In the genomic region with DNA sequence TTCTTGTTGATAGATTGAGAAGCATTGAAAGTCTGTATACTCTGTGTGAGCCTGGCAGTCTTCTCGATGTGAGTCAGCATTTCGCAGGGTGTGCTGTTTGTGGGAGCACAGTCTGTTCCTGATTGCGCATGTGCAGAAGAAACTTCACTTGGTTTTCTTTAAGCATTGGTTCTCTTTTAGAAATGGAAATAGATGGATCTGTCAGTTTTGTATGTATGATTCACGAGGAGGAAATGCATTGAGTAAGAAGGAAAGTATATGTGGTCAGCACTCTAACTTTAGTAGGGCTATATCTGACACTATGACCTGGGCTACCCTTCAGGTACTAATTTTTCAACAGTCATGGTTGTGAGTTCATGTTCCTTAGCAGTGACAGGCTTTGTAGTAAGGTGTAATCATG, we compare ENCODE assay signal across 12 mouse cellular contexts. TPM values are rescaled to one million over a fixed set of nuclear protein-coding genes. Genes with fewer than 3 reads are reported as not detected.
A peak's percentile ranks its signal among the peaks of the same experiment; 100 is the strongest.
DNase-seq lines count a peak whose midpoint lies in the region; ATAC-seq and TF ChIP-seq lines count a peak whose summit lies in the region.
"Had no signal": no experiment of that assay in that cellular context is flagged by ENCODE, and none has a peak within 500 bp of the region (broad histone marks: within the 10 kb centered on the region; RNA-seq: fewer than 3 reads in every experiment).

No protein-coding gene starts in this region.

- H3K4me2 ChIP-seq in myocyte (ENCODE audit: low read depth) = peak overlapping the region; percentile 15
- no peak overlapping the region for H3K4me2 ChIP-seq in forebrain, postnatal 0 days (ENCODE audit: low read depth)
- H3K4me2 ChIP-seq: heart, embryonic 11.5 days; hindbrain, embryonic 15.5 days; limb, embryonic 15.5 days had no signal

- H3K9me3 ChIP-seq in forebrain, postnatal 0 days (ENCODE audit: low read length) = no peaks in the 10 kb centered on the region
- H3K9me3 ChIP-seq: hindbrain, embryonic 15.5 days; limb, embryonic 15.5 days had no signal

- no peak overlapping the region for H3K9ac ChIP-seq in forebrain, postnatal 0 days
- H3K9ac ChIP-seq: hindbrain, embryonic 15.5 days; limb, embryonic 15.5 days had no signal

- peak; percentile 55 for DNase-seq in gastrocnemius, adult 18-20 months (ENCODE audit: low spot score)
- DNase-seq in gastrocnemius, postnatal 10 days = no peak
- peak; percentile 11 for DNase-seq in lung, postnatal 25 days (ENCODE audit: low spot score)
- DNase-seq in lung, postnatal 14 days = no peak
- DNase-seq in forebrain, postnatal 0 days = no peak
- no peak for DNase-seq in cerebellum, adult 9-11 months
- DNase-seq: kidney, postnatal 10 days had no signal

- H3K27ac ChIP-seq in forebrain, postnatal 0 days (ENCODE audit: low read depth, low read length) = no peak overlapping the region
- H3K27ac ChIP-seq: hindbrain, embryonic 15.5 days; limb, embryonic 15.5 days had no signal

- 93% methylated on average over 4 of the region's 4 CpGs for WGBS in forebrain, postnatal 0 days

- H3ac ChIP-seq in myocyte (ENCODE audit: control insufficient read depth, insufficient read length) = no peak overlapping the region

- H3K79me2 ChIP-seq in myocyte (ENCODE audit: control insufficient read depth, insufficient read depth) = peaks cover 8% of the 10 kb centered on the region

- H3K4me1 ChIP-seq in forebrain, postnatal 0 days (ENCODE audit: insufficient read depth) = no peaks in the 10 kb centered on the region
- H3K4me1 ChIP-seq: hindbrain, embryonic 15.5 days; limb, embryonic 15.5 days had no signal

- no peak for TF ChIP-seq POLR2A in myocyte (IDR thresholded peaks at IDR 0.05; ENCODE audit: insufficient read length, low read depth)

- H3K27me3 ChIP-seq in myocyte (ENCODE audit: control insufficient read depth, insufficient read depth, insufficient read length) = no peaks in the 10 kb centered on the region
- no peaks in the 10 kb centered on the region for H3K27me3 ChIP-seq in forebrain, postnatal 0 days (ENCODE audit: insufficient read depth, low read length)
- H3K27me3 ChIP-seq: hindbrain, embryonic 15.5 days; limb, embryonic 15.5 days had no signal

- H3K36me3 ChIP-seq in myocyte (ENCODE audit: control insufficient read depth, insufficient read depth) = peaks cover 8% of the 10 kb centered on the region
- no peaks in the 10 kb centered on the region for H3K36me3 ChIP-seq in forebrain, postnatal 0 days (ENCODE audit: insufficient read depth)
- H3K36me3 ChIP-seq: hindbrain, embryonic 15.5 days had no signal

- peak; percentile 93 for ATAC-seq in erythroblast, adult 5-6 weeks (replicated peaks; ENCODE audit: low FRiP score, poor library complexity, severe bottlenecking)
- ATAC-seq in forebrain, postnatal 0 days = no peak

- H3K4me3 ChIP-seq in myocyte = no peak overlapping the region
- H3K4me3 ChIP-seq in forebrain, postnatal 0 days (ENCODE audit: low read depth, low read length) = no peak overlapping the region
- H3K4me3 ChIP-seq: hindbrain, embryonic 15.5 days; limb, embryonic 15.5 days had no signal

- TF ChIP-seq CTCF in forebrain, postnatal 0 days (IDR thresholded peaks at IDR 0.05; ENCODE audit: low read depth) = no peak

TF ChIP-seq in myocyte, 11 proteins besides CTCF, POLR2A, EP300 and RAD21:
- TF ChIP-seq MYOD1 (IDR thresholded peaks at IDR 0.05; ENCODE audit: control insufficient read depth in 1 of 3, insufficient read length in 2 of 3, low read depth in 2 of 3) (no peak), POLR2AphosphoS2 (IDR thresholded peaks at IDR 0.05; ENCODE audit: insufficient read length, low read depth) (no peak), TCF12 (IDR thresholded peaks at IDR 0.05; ENCODE audit: insufficient read depth, poor library complexity, severe bottlenecking) (no peak), E2F4 (IDR thresholded peaks at IDR 0.05; ENCODE audit: insufficient read depth) (no peak), SRF (IDR thresholded peaks at IDR 0.05; ENCODE audit: control insufficient read depth, insufficient read length, low read depth) (no peak), REST (IDR thresholded peaks at IDR 0.05; ENCODE audit: insufficient read depth, insufficient read length) (no peak), MYOG (IDR thresholded peaks at IDR 0.05; ENCODE audit: control insufficient read depth in 1 of 3, insufficient read depth in 1 of 3, insufficient read length in 2 of 3, low read depth in 2 of 3) (no peak), CEBPB (IDR thresholded peaks at IDR 0.05; ENCODE audit: insufficient read depth, poor library complexity, severe bottlenecking) (no peak), MAX (IDR thresholded peaks at IDR 0.05; ENCODE audit: low read depth) (no peak), TCF3 (IDR thresholded peaks at IDR 0.05; ENCODE audit: insufficient read length, low read depth) (no peak), USF1 (IDR thresholded peaks at IDR 0.05; ENCODE audit: low read depth) (no peak)

RNA-seq across cellular contexts. Expression of a gene that starts 32.2 kb away (rescaled TPM):
- 100 to 1,000 TPM in 1 of 2 experiments, 10 to 100 TPM in 1; 55.7 to 103 TPM for total RNA-seq in gastrocnemius, adult 18-20 months (2021)
- 10 to 100 TPM; 49.0 to 58.9 TPM for total RNA-seq in gastrocnemius, postnatal 10 days (2021)
- total RNA-seq in erythroblast, adult 5-6 weeks (2015; ENCODE audit: low replicate concordance) = 33.4 and 41.6 TPM in 2 replicates
- 32.6 and 38.3 TPM in 2 replicates for total RNA-seq in erythroblast, adult 5-6 weeks (2017; ENCODE audit: low replicate concordance)
- 10.1 TPM for polyA plus RNA-seq in myocyte (2012; fragmentation: generic; extraction: Trizol)
- total RNA-seq in forebrain, postnatal 0 days (2014; rRNA removed) = 43.7 and 52.6 TPM in 2 replicates
- polyA plus RNA-seq in forebrain, postnatal 0 days (2015; fragmentation: Nextera tagmentation; extraction: Ambion mirVana) = 58.2 and 63.6 TPM in 2 replicates

RNA-seq across cellular contexts. Expression of a gene that starts 32.3 kb away (rescaled TPM):
- 10 to 100 TPM; 21.0 to 22.4 TPM for total RNA-seq in gastrocnemius, adult 18-20 months (2021)
- 10 to 100 TPM; 18.4 to 19.9 TPM for total RNA-seq in gastrocnemius, postnatal 10 days (2021)
- 11.3 and 15.9 TPM in 2 replicates for total RNA-seq in erythroblast, adult 5-6 weeks (2015; ENCODE audit: low replicate concordance)
- total RNA-seq in erythroblast, adult 5-6 weeks (2017; ENCODE audit: low replicate concordance) = 12.8 and 13.7 TPM in 2 replicates
- 46.6 TPM for polyA plus RNA-seq in myocyte (2012; fragmentation: generic; extraction: Trizol)
- 13.2 and 15.6 TPM in 2 replicates for total RNA-seq in forebrain, postnatal 0 days (2014; rRNA removed)
- 19.5 and 28.4 TPM in 2 replicates for polyA plus RNA-seq in forebrain, postnatal 0 days (2015; fragmentation: Nextera tagmentation; extraction: Ambion mirVana)

RNA-seq across cellular contexts. Expression of a gene that starts 51.3 kb away (rescaled TPM):
- under 1 TPM; 0.50 to 0.76 TPM for total RNA-seq in gastrocnemius, adult 18-20 months (2021)
- total RNA-seq in gastrocnemius, postnatal 10 days (2021) = 1 to 10 TPM in 1 of 2 experiments, under 1 TPM in 1; 0.92 to 1.5 TPM
- total RNA-seq in erythroblast, adult 5-6 weeks (2015; ENCODE audit: low replicate concordance) = not detected in 2 replicates
- total RNA-seq in erythroblast, adult 5-6 weeks (2017; ENCODE audit: low replicate concordance) = not detected in 2 replicates
- polyA plus RNA-seq in myocyte (2012; fragmentation: generic; extraction: Trizol) = 6.8 TPM
- total RNA-seq in forebrain, postnatal 0 days (2014; rRNA removed) = 5.6 and 8.4 TPM in 2 replicates
- polyA plus RNA-seq in forebrain, postnatal 0 days (2015; fragmentation: Nextera tagmentation; extraction: Ambion mirVana) = 11.0 and 11.7 TPM in 2 replicates

Comparison
In these comparisons a context has a peak if more than half of its experiments do, and no peak if none do; other contexts are left out.
1. DNase-seq: peak in gastrocnemius, adult 18-20 months (single experiment) and lung, postnatal 25 days (single experiment); none in gastrocnemius, postnatal 10 days (single experiment), lung, postnatal 14 days (single experiment), forebrain, postnatal 0 days (single experiment) and cerebellum, adult 9-11 months (single experiment).